Mouse (Mus musculus) megakaryocyte progenitor cell, adult 5-6 weeks (primary cell): ENCODE measurements at regions not wholly inside any gene's neighbourhood (a gene's known extent, or its start where the extent isn't known, plus 50 kb on each side); places are given as distances from the start of the nearest gene placed in this dataset.

Experiments
- ATAC-seq: replicated peaks from 2 replicates; pipeline ENCODE4 v1.8.0; 2016; ENCODE audit warnings: mild to moderate bottlenecking, moderate TSS enrichment, inconsistent platforms; ENCODE audit not compliant: poor library complexity

- no peak for ATAC-seq
Observed at GRCm38 (mm10) chr3:99447361-99447760, 207.2 kb downstream of the Tbx15 start.

DNA sequence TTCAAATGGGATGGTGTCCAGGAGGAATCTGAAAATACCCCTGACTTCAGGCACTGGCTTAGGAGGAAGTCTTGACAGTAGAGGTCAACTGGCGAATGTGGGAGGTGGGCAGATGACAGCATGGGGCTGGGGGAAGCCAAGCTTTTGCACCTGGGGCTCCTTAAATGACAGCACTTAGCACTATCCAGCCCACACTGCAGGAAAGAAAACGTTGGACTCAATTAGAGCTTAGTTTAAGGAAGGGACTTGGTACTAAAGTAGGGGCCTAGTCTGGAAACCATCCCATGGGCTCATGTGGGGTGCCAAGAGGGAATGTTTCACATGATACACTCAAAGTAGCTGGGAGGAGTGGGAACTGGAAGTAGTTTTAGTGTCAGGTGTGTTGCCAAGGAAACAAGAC lies 207.6 kb downstream of the Tbx15 start:
- ATAC-seq, result no peak

DNA sequence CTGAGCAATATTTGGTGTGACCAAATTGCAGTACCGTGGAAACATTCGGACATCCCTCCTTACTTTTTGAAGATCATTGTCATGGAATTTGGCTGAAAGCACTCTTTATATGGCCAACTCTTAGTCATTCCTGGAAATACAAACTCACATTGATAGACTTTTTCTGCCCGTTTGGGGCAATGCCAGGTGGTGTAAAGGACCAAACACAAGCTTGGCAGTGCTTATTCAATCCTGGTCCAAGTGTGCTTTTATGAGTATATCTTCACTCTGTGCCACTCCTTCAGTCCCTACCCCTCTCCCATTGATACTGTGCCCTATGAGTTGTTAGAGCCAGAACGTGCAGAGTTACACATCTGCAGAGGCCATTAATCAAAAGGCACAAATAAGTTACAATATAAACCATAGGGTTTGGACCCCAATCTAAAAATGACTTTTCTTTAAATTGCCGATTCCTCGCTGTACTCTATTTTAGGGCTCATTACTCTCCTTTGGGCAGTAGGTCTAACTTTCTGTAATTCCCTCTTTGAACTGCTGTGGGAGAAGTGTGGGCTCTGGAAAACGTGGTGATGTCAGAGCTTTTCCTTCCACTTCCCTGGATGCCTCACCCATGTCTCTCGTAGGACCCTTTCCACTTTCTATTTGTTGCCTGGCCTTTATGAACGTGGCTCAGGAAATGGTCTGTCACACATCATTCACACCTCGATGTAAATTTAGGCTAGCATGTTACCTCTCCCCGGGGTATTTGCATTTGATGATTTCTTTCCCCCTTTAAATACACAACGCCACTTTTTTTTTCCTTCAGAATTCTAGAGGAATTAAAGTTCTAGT lies 219.1 kb downstream of the Tbx15 start:
- no peak for ATAC-seq

DNA sequence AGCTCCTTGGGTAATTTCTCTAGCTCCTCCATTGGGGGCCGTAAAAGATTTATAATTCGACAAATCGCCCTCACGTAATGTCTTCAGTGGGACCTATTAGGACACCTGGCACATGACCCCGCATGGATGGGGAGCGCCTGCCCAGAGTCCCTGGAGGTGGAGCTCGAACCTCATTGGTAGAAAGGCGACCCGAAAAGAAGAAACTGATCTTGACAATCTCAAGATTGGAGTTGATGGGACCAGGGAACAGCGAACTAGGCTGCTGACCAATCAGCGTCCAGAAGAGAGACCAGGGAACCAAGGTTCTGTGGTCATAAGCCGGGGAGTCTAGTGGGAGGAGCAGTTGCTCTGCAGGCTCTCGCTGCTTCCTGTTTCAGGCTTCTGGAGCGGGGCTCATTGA lies 259.8 kb downstream of the Tbx15 start:
- ATAC-seq, result peak; percentile 64; the same call in 1 of the 2 replicates

DNA sequence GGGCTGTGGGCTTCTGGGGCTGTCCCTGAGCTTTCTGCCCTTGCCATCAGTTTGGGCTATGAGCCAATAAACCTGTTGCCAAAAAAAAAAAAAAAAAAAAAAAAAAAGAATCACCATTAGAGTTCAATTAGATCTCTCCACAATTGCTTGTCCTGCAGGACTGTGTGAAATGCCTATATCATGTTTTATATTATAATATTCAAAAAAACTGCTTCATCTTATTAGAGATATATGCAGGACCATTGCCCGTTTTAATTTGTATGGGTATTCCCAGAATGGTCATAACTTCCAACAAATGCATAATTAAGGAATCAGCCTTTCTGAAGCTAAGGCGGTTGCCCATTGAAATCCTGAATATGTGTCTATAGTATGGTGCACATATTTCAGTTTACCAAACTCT lies 264.6 kb downstream of the Tbx15 start:
- ATAC-seq, result no peak

- no peak for ATAC-seq
Observed at GRCm38 (mm10) chr3:99512250-99512649, 272.1 kb downstream of the Tbx15 start.

- ATAC-seq, result no peak
Observed at GRCm38 (mm10) chr3:99512933-99513332, 272.8 kb downstream of the Tbx15 start.

DNA sequence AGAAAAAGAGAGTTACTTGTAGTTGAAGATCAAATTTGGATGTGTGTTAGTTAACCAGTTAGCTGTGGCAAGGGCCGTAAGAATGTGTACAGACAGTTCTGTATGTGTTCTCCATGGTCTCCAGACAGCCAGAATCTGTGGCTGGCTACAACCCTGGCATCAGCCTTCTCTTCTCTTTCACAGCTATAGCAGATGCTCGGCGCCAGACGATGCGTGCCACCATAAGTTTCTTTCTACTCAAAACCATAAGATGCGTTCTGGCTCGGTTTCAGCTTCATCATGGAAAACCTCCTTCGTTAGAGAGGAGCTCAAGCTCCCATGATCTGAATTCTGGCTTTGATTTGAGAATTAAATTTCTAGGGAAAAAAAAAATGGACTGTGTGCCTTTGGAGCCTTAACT lies 275.6 kb downstream of the Tbx15 start:
- no peak for ATAC-seq

DNA sequence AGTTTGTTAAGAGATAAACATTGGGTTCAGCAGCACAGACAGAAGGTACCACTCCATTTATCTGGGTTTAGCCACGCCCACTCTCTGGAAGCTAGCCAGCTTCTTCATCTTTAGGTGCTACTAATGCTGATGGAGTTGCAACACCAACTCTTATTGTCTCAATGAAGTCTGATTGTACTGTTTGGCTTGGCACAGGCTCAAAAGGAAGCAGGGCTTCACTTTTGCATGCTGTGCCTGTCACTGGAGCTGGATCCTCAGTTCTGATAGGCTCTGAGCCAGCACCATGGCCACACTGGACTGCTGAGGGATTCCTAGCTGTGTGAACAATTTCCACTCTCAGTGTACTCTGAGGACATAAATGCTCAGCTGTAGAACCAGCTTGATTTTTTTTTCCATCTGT lies 320.7 kb downstream of the Tbx15 start:
- no peak for ATAC-seq

DNA sequence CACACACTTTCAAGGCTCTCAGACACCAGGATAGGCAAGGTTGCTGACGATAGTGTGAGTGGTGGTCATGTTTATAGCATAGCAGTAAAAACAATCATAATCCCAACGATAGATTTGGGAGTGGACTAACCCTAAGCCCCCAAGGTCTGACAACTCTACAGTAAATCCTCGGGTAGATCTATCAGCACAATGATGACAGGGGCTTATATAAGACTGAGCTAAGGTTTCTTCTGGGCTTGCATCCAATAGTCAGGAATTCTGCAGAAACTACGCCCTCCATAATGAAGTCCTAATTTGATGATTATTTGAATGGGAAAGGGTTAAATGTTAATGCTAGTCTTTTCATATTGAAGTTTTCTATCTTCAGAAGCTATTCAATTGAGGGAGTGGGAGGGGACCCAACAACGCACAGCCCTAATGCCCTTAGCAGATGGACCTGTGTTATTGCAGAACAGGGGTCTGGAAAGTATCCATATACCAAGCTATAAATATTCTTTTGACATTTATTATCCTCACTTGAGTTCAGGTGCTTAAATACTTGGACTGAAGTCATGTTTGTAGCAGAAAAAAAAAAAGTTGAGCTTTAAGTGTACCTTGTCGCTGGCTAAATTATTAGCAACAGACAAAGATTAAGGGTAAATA lies 311.8 kb upstream of the Spag17 start:
- ATAC-seq, result no peak

DNA sequence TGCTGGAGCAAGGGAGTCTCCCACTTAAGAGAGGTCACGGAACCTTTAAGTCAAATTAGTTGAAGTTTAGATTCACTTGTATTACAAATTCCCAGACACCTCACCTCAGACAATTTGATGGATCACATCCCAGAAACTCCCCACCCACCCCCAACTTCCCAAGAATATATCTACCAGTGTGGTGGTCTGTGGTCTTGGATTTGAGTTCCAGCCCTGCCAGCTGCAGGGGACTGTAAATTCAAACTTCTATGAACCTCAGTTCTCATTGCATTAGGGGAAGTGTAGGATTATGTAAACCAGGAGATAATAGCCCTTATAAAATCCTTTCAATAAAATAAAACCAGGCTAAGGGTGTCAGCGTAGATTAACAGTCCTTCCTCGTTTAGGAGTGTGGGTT lies 311.2 kb upstream of the Spag17 start:
- no peak for ATAC-seq

GRCm38 (mm10) chr3:99602679-99603078 lies 282.5 kb upstream of the Spag17 start:
- no peak for ATAC-seq

- ATAC-seq, result no peak
Observed at GRCm38 (mm10) chr3:99632309-99632708, 252.9 kb upstream of the Spag17 start.

- no peak for ATAC-seq
Observed at GRCm38 (mm10) chr3:99641343-99642106, 243.7 kb upstream of the Spag17 start.

GRCm38 (mm10) chr3:99644910-99645309 lies 240.3 kb upstream of the Spag17 start:
- no peak for ATAC-seq

DNA sequence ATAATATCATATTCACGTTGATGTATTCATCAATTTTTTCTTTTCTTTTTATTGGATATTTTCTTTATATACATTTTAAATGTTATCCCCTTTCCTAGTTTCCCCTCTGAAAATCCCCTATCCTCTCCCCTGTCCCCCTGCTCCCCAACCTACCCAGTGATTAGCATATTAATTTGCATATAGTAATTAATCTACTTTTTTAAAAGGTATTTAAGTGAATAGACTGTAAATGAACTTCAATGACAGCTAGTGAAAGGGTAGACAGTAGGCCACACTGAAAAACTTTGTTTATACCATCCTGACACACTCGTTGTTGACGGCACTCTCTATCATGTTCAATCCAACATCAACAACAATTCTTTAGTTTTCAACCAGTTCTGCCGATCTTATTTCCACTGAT lies 239.9 kb upstream of the Spag17 start:
- no peak for ATAC-seq

- no peak for ATAC-seq
Observed at GRCm38 (mm10) chr3:99657617-99658016, 227.6 kb upstream of the Spag17 start.

DNA sequence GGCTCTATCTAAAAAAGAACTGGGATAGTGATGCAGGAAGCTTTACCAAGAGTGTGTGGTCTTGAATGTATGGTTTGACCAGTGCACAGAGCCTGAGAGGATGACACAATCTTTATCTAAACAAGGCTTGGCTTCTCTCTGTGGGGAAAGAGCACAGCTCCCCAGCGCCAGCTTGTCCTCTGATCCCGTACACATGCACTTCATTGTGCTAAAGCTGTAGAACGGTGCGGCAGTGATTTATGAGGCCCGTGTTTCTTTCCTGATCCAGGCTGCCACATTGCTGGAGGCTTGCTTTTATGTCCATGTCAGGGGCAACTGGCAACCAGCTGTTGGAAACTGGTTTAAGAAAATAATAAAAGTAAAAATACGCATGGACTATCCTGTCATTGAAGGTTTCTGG lies 221.4 kb upstream of the Spag17 start:
- ATAC-seq, result no peak

GRCm38 (mm10) chr3:99665363-99665762 lies 219.8 kb upstream of the Spag17 start:
- ATAC-seq, result no peak

DNA sequence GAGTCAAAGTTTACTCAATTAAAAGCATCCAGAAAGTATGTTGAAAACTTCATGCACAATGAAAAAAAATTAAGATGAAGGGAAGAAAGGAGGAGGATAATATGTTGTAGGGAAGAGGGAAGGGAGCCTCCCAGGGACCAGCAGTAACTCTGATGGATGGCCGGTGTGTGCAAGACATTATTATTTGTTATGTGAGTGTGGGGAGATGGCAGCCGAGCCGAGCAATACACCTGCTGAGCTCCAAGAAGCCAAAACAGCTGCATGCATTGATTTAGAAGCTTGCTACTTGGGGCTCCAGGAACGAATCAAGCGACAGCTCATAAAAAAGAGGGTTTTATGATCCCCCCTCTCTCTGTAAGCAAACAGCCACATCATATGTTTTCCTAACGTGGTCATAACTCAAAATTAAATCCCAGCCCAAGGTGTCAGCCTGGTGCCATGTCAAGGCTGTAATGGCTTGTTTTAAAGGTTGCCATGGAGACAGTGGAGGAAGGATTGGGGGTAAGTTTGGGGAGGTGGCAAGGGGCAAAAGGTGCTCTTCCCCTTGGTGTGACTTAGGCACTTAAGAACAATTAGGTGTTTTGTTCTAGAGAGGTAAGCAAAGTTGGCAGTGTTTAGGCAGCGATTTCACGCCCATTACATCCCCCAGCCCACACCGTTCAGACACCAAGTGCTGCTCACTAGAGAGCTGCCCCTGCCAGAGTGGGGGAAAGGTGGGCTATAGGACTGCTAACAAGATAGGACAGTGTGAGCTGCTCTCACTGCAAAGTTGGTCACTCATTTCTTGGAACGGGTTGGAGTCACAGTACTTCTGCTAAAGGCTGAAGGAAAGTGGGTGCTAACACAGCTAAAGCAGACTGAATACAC lies 219.1 kb upstream of the Spag17 start:
- ATAC-seq, result no peak

DNA sequence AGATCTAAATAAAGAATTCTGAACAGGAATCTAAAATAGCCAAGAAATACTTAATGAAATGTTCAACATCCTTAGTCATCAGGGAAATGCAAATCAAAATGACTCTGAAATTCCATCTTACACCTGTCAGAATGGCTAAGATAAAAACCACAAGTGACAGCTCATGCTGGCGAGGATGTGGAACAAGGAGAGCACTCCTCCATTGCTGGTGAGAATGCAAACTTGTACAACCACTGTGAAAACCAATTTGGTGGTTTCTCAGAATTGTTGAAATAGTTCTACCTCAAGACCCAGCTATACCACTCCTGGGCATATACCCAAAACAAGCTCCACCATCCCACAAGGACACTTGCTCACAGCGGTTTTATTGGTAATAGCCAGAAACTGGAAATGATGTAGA lies 211.1 kb upstream of the Spag17 start:
- no peak for ATAC-seq
